ENCODE assay signal across 13 mouse cellular contexts in the genomic region with DNA sequence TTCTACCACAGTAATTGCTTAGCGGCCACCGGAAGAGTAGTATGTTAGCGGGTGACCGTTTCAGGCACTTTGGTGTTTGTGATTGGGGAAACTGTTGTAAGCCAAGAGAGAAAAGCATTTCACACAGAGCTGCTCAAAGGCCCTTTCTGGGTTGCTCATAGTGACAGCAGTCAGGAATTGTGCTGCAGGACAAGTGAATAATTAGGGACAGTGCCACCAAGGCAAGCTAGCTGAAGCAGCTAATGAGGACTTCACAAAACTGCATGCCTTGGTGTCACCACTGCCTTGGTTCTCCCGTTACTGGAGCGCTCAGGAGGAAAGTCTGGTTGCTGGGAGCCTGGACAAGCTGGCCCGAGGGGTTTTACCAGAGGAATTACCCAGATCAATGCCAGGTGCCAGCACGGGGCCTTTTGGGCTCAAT.
A peak's percentile ranks its signal among the peaks of the same experiment; 100 is the strongest.
DNase-seq lines count a peak whose midpoint lies in the region; ATAC-seq and TF ChIP-seq lines count a peak whose summit lies in the region.
"Had no signal": no experiment of that assay in that cellular context is flagged by ENCODE, and none has a peak within 500 bp of the region (broad histone marks: within the 10 kb centered on the region; RNA-seq: fewer than 3 reads in every experiment).

No protein-coding gene starts in this region.

- H3K27me3 ChIP-seq in forebrain, embryonic 10.5 days (ENCODE audit: poor library complexity, severe bottlenecking): no peaks in the 10 kb centered on the region
- no peaks in the 10 kb centered on the region for H3K27me3 ChIP-seq in midbrain, embryonic 14.5 days (ENCODE audit: control insufficient read depth, insufficient read depth, low read length)
- H3K27me3 ChIP-seq in stomach, postnatal 0 days (ENCODE audit: control insufficient read depth, insufficient read depth, low read length): no peaks in the 10 kb centered on the region
- H3K27me3 ChIP-seq in intestine, embryonic 15.5 days (replicated peaks): no peaks in the 10 kb centered on the region
- H3K27me3 ChIP-seq: heart, embryonic 15.5 days had no signal

- 68% methylated on average over 8 of the region's 8 CpGs for WGBS in forebrain, embryonic 10.5 days
- 74% methylated on average over 8 of the region's 8 CpGs for WGBS in midbrain, embryonic 14.5 days
- WGBS in stomach, postnatal 0 days: 90% methylated on average over 8 of the region's 8 CpGs
- WGBS in intestine, embryonic 15.5 days: 90% methylated on average over 8 of the region's 8 CpGs

- H3K36me3 ChIP-seq in forebrain, embryonic 10.5 days (replicated peaks): no peaks in the 10 kb centered on the region
- H3K36me3 ChIP-seq in midbrain, embryonic 14.5 days (ENCODE audit: control insufficient read depth, insufficient read depth, low read length): no peaks in the 10 kb centered on the region
- H3K36me3 ChIP-seq in stomach, postnatal 0 days (ENCODE audit: control insufficient read depth, insufficient read depth, low read length): no peaks in the 10 kb centered on the region
- H3K36me3 ChIP-seq in intestine, embryonic 15.5 days: no peaks in the 10 kb centered on the region
- H3K36me3 ChIP-seq: heart, embryonic 15.5 days; limb, embryonic 12.5 days had no signal

- no peak overlapping the region for H3K9ac ChIP-seq in midbrain, embryonic 14.5 days (replicated peaks; ENCODE audit: low read length)
- H3K9ac ChIP-seq in stomach, postnatal 0 days (ENCODE audit: low read length): no peak overlapping the region
- H3K9ac ChIP-seq in intestine, embryonic 15.5 days: no peak overlapping the region
- H3K9ac ChIP-seq: heart, embryonic 15.5 days; limb, embryonic 12.5 days; liver, postnatal 0 days had no signal

- DNase-seq in cerebellum, adult 8-10 months: no peak
- DNase-seq in layer of hippocampus, postnatal 14 days (ENCODE audit: low spot score in 2 of 2): peak; percentile 35 to 47
- DNase-seq in layer of hippocampus, adult 9-10 months (ENCODE audit: low spot score): no peak
- DNase-seq in forebrain, embryonic 10.5 days (ENCODE audit: extremely low spot score, low spot score): peak; percentile 38
- DNase-seq in midbrain, embryonic 14.5 days: peak; percentile 9
- DNase-seq in stomach, postnatal 0 days (ENCODE audit: low spot score): no peak
- DNase-seq: gastrocnemius, postnatal 36 days; liver, postnatal 0 days had no signal

- TF ChIP-seq EP300 in stomach, postnatal 0 days (optimal IDR thresholded peaks at IDR 0.05): no peak

- peak; percentile 54; the same call in 1 of the 2 replicates for ATAC-seq in cerebellum, adult (ENCODE audit: insufficient number of reproducible peaks, low FRiP score, low TSS enrichment)
- ATAC-seq in midbrain, embryonic 14.5 days (ENCODE audit: low FRiP score, low TSS enrichment): no peak
- ATAC-seq in stomach, postnatal 0 days (ENCODE audit: low FRiP score, low TSS enrichment): no peak
- no peak for ATAC-seq in intestine, embryonic 15.5 days
- ATAC-seq: intestine, embryonic 16.5 days; liver, postnatal 0 days had no signal

- H3K27ac ChIP-seq in forebrain, embryonic 10.5 days: peak overlapping the region; percentile 42; the same call in 1 of the 2 replicates
- H3K27ac ChIP-seq in midbrain, embryonic 14.5 days (replicated peaks; ENCODE audit: low read depth, low read length): no peak overlapping the region
- H3K27ac ChIP-seq in stomach, postnatal 0 days (replicated peaks): no peak overlapping the region
- no peak overlapping the region for H3K27ac ChIP-seq in intestine, embryonic 15.5 days
- H3K27ac ChIP-seq: heart, embryonic 15.5 days; limb, embryonic 12.5 days had no signal

- no peak overlapping the region for H3K4me3 ChIP-seq in forebrain, embryonic 10.5 days
- H3K4me3 ChIP-seq in midbrain, embryonic 14.5 days (replicated peaks; ENCODE audit: low read depth, low read length): no peak overlapping the region
- H3K4me3 ChIP-seq in stomach, postnatal 0 days (ENCODE audit: low read depth, low read length): no peak overlapping the region
- no peak overlapping the region for H3K4me3 ChIP-seq in intestine, embryonic 15.5 days (replicated peaks)
- H3K4me3 ChIP-seq: heart, embryonic 15.5 days; limb, embryonic 12.5 days had no signal

- no peaks in the 10 kb centered on the region for H3K9me3 ChIP-seq in forebrain, embryonic 10.5 days
- H3K9me3 ChIP-seq in midbrain, embryonic 14.5 days (ENCODE audit: control insufficient read depth, low read length): no peaks in the 10 kb centered on the region
- H3K9me3 ChIP-seq in stomach, postnatal 0 days (ENCODE audit: control insufficient read depth, low read length): no peaks in the 10 kb centered on the region
- H3K9me3 ChIP-seq in intestine, embryonic 15.5 days: no peaks in the 10 kb centered on the region
- H3K9me3 ChIP-seq: heart, embryonic 15.5 days; limb, embryonic 12.5 days had no signal

- H3K4me2 ChIP-seq in midbrain, embryonic 14.5 days (ENCODE audit: low read length): no peak overlapping the region
- no peak overlapping the region for H3K4me2 ChIP-seq in stomach, postnatal 0 days (replicated peaks; ENCODE audit: low read depth)
- H3K4me2 ChIP-seq in intestine, embryonic 15.5 days (replicated peaks): no peak overlapping the region
- H3K4me2 ChIP-seq: heart, embryonic 15.5 days; limb, embryonic 12.5 days had no signal

- peaks cover 8% of the 10 kb centered on the region for H3K4me1 ChIP-seq in forebrain, embryonic 10.5 days
- no peaks in the 10 kb centered on the region for H3K4me1 ChIP-seq in midbrain, embryonic 14.5 days (ENCODE audit: control insufficient read depth, insufficient read depth, low read length)
- no peaks in the 10 kb centered on the region for H3K4me1 ChIP-seq in stomach, postnatal 0 days (replicated peaks; ENCODE audit: control insufficient read depth, insufficient read depth)
- H3K4me1 ChIP-seq in intestine, embryonic 15.5 days (replicated peaks): no peaks in the 10 kb centered on the region
- H3K4me1 ChIP-seq: heart, embryonic 15.5 days had no signal

- no peak for TF ChIP-seq CTCF in stomach, postnatal 0 days (IDR thresholded peaks at IDR 0.05; ENCODE audit: low read depth)

Comparison
In these comparisons a context has a peak if more than half of its experiments do, and no peak if none do; other contexts are left out.
1. DNase-seq: peak in layer of hippocampus, postnatal 14 days (2 of 2), forebrain, embryonic 10.5 days (single experiment) and midbrain, embryonic 14.5 days (single experiment); none in cerebellum, adult 8-10 months (single experiment), layer of hippocampus, adult 9-10 months (single experiment) and stomach, postnatal 0 days (single experiment).